Mouse (Mus musculus) midbrain, embryonic 16.5 days (tissue): ENCODE results near the gene Tmem40. TPM values are rescaled to one million over a fixed set of nuclear protein-coding genes. Genes with fewer than 3 reads are reported as not detected.

Experiments used
- ATAC-seq: fragments of 200-750 bp; cut with Nextera tagmentation; 2 replicates; pipeline ENCODE4 v1.8.0; 2017; ENCODE audit warnings: moderate TSS enrichment
- H3K27ac ChIP-seq: fragments of 300-500 bp; sonication (generic); 2 replicates; pipeline ENCODE4 v1.5.1; 2014; ENCODE audit warnings: mild to moderate bottlenecking, low read length, mixed read lengths
- H3K27me3 ChIP-seq: fragments of 300-500 bp; sonication (generic); 2 replicates; pipeline ENCODE4 v1.6.1; 2014; ENCODE audit warnings: low read depth, low read length, mixed read lengths; ENCODE audit not compliant: control insufficient read depth, insufficient read depth
- H3K36me3 ChIP-seq: fragments of 300-500 bp; sonication (generic); 2 replicates; pipeline ENCODE4 v1.6.1; 2014; ENCODE audit warnings: mild to moderate bottlenecking, low read length, moderate library complexity, mixed read lengths; ENCODE audit not compliant: control insufficient read depth, insufficient read depth
- H3K4me1 ChIP-seq: fragments of 300-500 bp; sonication (generic); 2 replicates; pipeline ENCODE4 v1.6.1; 2014; ENCODE audit warnings: mild to moderate bottlenecking, low read length, mixed read lengths; ENCODE audit not compliant: control insufficient read depth, insufficient read depth
- H3K4me2 ChIP-seq: fragments of 300-500 bp; sonication (generic); 2 replicates; pipeline ENCODE4 v1.6.1; 2014; ENCODE audit warnings: mild to moderate bottlenecking, low read length, mixed read lengths
- H3K4me3 ChIP-seq: fragments of 300-500 bp; sonication (generic); 2 replicates; pipeline ENCODE4 v1.5.1; 2014; ENCODE audit warnings: low read depth, mild to moderate bottlenecking, low read length, moderate library complexity, mixed read lengths
- H3K9ac ChIP-seq: fragments of 300-500 bp; sonication (generic); 2 replicates; pipeline ENCODE4 v1.6.1; 2014; ENCODE audit warnings: low read depth, low read length, mixed read lengths
- H3K9me3 ChIP-seq: fragments of 300-500 bp; sonication (generic); replicated peaks from 2 replicates; pipeline ENCODE4 v1.6.1; 2014; ENCODE audit warnings: mild to moderate bottlenecking, low read length, mixed read lengths; ENCODE audit not compliant: control insufficient read depth, poor library complexity, severe bottlenecking
- WGBS: fragments of 180-500 bp; shearing (Covaris S2); extraction: QIAGEN DNeasy Blood & Tissue Kit; methylation state at CpG from one replicate; pipeline ENCODE4 v1.1.7; 2014; 5-methylcytosine and 5-hydroxymethylcytosine counted together
- polyA plus RNA-seq: library from polyadenylated mRNA; unstranded; fragments of >200 nt; fragmentation: Nextera tagmentation; extraction: Ambion mirVana; gene quantifications from 2 replicates; pipeline ENCODE4 v1.2.1, GENCODE M21; 2015

Gene Tmem40
- polyA plus RNA-seq, 1 experiment from 2014 or later: 1.3 TPM

DNA sequence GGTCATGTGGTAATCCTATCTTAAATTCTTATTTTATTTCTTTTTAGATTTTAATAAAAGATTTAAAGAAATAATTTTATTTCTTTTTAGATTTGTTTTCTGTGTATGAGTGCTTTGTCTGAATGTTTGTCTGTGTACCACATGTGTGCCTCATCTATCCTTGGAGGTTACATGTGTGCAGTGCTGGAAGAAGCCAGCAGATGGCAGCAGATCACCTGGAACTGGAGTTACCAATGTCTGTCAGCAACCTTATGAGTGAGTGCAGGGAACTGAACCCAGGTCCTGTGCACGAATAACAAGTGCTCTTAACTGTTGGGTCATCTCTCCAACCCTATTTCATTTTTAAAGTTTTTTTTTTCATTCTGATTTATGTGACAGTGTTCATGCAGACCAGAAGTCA is 35.1 kb downstream of the Tmem40 start:
- Histone ChIP-seq H3K27me3 (no peaks in the 10 kb centered on the region), H3K4me2 (no peak overlapping the region), H3K9ac (no peak overlapping the region), H3K4me1 (no peaks in the 10 kb centered on the region), H3K4me3 (no peak overlapping the region), H3K36me3 (no peaks in the 10 kb centered on the region), H3K9me3 (no peaks in the 10 kb centered on the region), H3K27ac (no peak overlapping the region)
- no peak for ATAC-seq
- WGBS: 91% methylated on average over 1 of the region's 1 CpGs

DNA sequence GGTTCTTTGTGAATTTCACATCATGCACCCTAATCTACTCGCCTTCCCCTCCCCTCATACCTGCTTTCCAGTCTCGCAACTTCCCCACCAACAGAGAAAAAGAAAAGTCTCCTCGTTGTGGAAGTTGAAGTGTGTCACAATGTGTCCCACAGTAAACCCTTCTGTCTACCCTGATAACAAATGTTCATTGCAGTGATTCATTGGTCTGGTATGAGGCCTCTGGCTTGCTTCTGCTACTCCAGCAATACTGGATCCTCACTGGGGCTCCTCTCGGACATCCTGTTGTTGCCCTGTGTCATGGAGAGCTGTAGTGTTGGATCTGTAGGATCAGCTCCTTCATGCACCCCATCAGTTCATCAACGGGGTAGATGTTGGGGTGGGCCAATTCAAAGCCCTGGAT is 40.0 kb downstream of the Tmem40 start:
- ATAC-seq: no peak
- Histone ChIP-seq H3K27me3 (no peaks in the 10 kb centered on the region), H3K27ac (no peak overlapping the region), H3K4me1 (peaks cover 5% of the 10 kb centered on the region; the same call in 1 of the 2 replicates), H3K9me3 (no peaks in the 10 kb centered on the region), H3K36me3 (no peaks in the 10 kb centered on the region), H3K4me3 (no peak overlapping the region), H3K9ac (no peak overlapping the region), H3K4me2 (no peak overlapping the region)
- WGBS: 81% methylated on average over 5 of the region's 5 CpGs

DNA sequence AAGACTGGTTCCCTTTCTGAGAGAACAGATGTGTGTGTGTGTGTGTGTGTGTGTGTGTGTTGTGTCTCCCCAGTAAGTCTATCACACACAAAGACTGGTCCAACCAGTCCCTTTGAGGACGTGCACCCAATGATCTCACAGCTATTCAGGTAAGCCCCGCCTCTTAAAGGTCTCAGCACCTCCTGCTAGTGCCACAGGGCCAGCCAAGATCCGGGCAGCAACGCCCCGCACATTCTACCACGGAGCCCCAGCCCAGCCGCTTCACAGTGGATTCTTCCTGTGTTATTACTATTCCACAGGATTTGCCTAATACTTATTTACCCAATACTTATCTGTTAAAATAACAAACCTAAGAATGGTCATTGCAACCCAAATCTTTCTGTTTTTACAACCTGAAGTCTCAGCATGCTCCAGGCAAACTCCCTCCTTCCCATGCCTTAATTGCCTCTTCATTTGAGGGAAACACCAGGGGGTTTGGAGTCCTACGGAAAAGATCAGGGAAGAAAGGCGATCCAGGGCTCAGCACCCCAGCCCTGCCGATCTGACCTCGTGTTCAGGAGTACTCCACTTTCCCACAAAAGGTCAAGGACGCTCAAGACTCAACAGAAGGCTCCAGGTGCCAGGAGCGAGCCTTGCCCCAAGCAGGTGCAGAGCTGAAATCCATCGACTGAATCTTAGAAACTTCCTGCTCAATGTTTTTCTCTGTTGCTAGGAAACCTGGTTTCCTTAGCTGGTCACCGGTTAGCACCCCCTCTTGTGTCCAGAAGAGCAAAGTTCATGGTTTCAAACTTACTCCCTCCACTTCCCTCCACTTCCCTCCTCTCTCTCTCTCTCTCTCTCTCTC is 44.3 kb downstream of the Tmem40 start:
- Histone ChIP-seq H3K4me1 (peaks cover 5% of the 10 kb centered on the region; the same call in 1 of the 2 replicates), H3K9ac (no peak overlapping the region), H3K4me2 (peak overlapping the region; percentile 50), H3K36me3 (no peaks in the 10 kb centered on the region), H3K27me3 (no peaks in the 10 kb centered on the region), H3K27ac (no peak overlapping the region), H3K4me3 (peak overlapping the region; percentile 14), H3K9me3 (no peaks in the 10 kb centered on the region)
- WGBS: under 1% methylated on average over 15 of the region's 15 CpGs
- peak; percentile 96 for ATAC-seq

GRCm38 (mm10) chr6:115717101-115717652 is 45.0 kb downstream of the Tmem40 start:
- WGBS: 16% methylated on average over 8 of the region's 8 CpGs
- H3K36me3 ChIP-seq: no peaks in the 10 kb centered on the region
- H3K27ac ChIP-seq: no peak overlapping the region
- H3K9me3 ChIP-seq: no peaks in the 10 kb centered on the region
- peak overlapping the region; percentile 50 for H3K4me2 ChIP-seq
- peak overlapping the region; percentile 14; the same call in 1 of the 2 replicates for H3K4me3 ChIP-seq
- 0 out of 2 replicates have a peak overlapping the region, but pooled peaks have one; percentile 1 for H3K9ac ChIP-seq
- H3K4me1 ChIP-seq: peaks cover 5% of the 10 kb centered on the region; the same call in 1 of the 2 replicates
- no peaks in the 10 kb centered on the region for H3K27me3 ChIP-seq
- peak; percentile 60; the same call in 1 of the 2 replicates for ATAC-seq

DNA sequence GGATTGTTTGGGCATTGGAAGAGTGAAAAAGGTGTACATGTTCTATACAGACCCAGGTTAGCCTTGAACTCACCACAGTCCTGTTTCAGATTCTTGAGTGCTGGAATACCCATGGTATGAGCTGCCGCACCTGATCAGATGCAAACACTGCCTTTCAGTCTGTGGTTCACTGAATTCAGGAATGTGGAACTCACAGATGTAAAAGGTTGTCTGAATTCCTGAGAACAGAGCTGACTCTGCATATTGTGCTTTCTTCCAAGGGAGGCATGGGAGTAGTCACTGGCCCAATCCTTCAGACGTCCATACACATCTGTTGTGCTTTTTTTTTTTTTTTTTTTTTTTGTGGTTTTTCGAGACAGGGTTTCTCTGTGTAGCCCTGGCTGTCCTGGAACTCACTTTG is 50.9 kb downstream of the Tmem40 start:
- Histone ChIP-seq H3K4me1 (no peaks in the 10 kb centered on the region), H3K27ac (no peak overlapping the region), H3K27me3 (no peaks in the 10 kb centered on the region), H3K36me3 (no peaks in the 10 kb centered on the region), H3K4me3 (no peak overlapping the region), H3K9ac (no peak overlapping the region), H3K4me2 (no peak overlapping the region), H3K9me3 (no peaks in the 10 kb centered on the region)
- ATAC-seq: no peak
- WGBS: 83% methylated on average over 2 of the region's 3 CpGs

GRCm38 (mm10) chr6:115702901-115703300 is 59.3 kb downstream of the Tmem40 start:
- H3K9me3 ChIP-seq: no peaks in the 10 kb centered on the region
- ATAC-seq: no peak
- no peak overlapping the region for H3K27ac ChIP-seq
- H3K9ac ChIP-seq: no peak overlapping the region
- H3K4me3 ChIP-seq: no peak overlapping the region
- H3K4me1 ChIP-seq: peaks cover under 1% of the 10 kb centered on the region; the same call in 1 of the 2 replicates
- H3K4me2 ChIP-seq: no peak overlapping the region
- H3K27me3 ChIP-seq: no peaks in the 10 kb centered on the region
- H3K36me3 ChIP-seq: no peaks in the 10 kb centered on the region
- 78% methylated on average over 5 of the region's 5 CpGs for whole genome bisulfite sequencing

DNA sequence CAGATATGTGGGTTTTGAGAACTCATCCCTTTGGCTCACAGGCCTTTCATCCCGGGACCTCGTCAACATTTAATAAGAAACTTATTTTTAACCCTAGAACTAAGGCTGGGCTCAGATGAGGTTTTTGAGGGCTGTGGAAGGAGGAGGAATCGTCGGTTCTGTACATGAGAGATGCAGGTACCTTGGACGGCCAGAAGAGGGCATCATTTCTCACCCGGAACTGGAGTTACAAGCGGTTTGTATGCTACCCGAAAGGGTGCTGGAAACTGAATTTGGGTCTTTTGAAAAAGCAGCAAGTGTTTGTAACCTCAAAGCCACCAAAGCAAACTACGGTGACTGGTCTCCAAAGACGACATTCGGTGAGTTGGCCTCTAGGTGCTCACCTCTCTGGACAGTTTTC is 60.9 kb downstream of the Tmem40 start:
- H3K9me3 ChIP-seq: no peaks in the 10 kb centered on the region
- no peak overlapping the region for H3K27ac ChIP-seq
- H3K4me1 ChIP-seq: peaks cover 5% of the 10 kb centered on the region; the same call in 1 of the 2 replicates
- ATAC-seq: no peak
- H3K9ac ChIP-seq: no peak overlapping the region
- H3K36me3 ChIP-seq: no peaks in the 10 kb centered on the region
- 46% methylated on average over 11 of the region's 11 CpGs for WGBS
- no peak overlapping the region for H3K4me2 ChIP-seq
- H3K4me3 ChIP-seq: no peak overlapping the region
- H3K27me3 ChIP-seq: no peaks in the 10 kb centered on the region

DNA sequence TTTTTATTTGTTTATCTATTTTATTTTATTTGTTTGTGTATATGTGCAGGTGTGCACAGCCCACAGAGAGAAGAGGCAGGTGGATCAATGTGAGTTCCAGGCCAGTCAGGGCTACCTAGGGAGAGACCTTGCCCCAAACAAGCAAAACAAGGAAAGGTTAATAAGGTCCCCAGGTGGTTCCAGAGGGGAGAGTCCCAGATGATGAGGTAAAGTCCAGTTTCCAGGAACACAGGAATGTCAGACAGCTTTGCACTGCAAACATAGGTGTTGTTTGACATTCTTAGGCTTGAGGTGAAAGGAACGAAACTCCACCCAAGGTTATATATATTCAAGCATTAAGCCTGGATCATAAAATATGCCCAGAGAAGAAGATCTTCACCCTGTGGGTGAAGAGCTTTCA is 61.4 kb downstream of the Tmem40 start:
- H3K9ac ChIP-seq: no peak overlapping the region
- H3K4me1 ChIP-seq: peaks cover 5% of the 10 kb centered on the region; the same call in 1 of the 2 replicates
- no peaks in the 10 kb centered on the region for H3K9me3 ChIP-seq
- no peaks in the 10 kb centered on the region for H3K27me3 ChIP-seq
- no peak for ATAC-seq
- WGBS: 92% methylated on average over 1 of the region's 1 CpGs
- H3K27ac ChIP-seq: no peak overlapping the region
- H3K4me2 ChIP-seq: no peak overlapping the region
- no peaks in the 10 kb centered on the region for H3K36me3 ChIP-seq
- H3K4me3 ChIP-seq: no peak overlapping the region

DNA sequence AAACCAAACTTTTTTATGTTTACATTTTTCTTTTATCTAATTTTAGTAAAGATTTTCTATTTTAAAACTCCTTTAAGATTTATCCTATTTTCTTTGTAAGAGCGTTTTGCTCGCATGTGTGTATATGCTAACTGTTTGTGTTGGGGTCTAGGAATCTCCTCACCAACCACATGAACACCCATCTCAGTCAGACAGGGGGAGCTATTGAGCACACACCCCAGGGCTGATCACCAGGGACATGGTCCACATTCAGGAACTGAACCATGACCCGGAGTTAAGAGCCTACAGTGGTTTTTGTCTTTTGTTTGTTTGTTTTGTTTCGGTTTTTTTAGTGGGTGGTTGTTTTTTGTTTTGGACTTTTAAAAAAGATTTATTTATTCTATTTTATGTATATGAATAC is 63.5 kb downstream of the Tmem40 start:
- Histone ChIP-seq H3K27ac (no peak overlapping the region), H3K36me3 (no peaks in the 10 kb centered on the region), H3K27me3 (no peaks in the 10 kb centered on the region), H3K4me1 (peaks cover 5% of the 10 kb centered on the region; the same call in 1 of the 2 replicates), H3K4me2 (no peak overlapping the region), H3K9ac (no peak overlapping the region), H3K4me3 (no peak overlapping the region), H3K9me3 (no peaks in the 10 kb centered on the region)
- 86% methylated on average over 4 of the region's 4 CpGs for WGBS
- ATAC-seq: no peak
